Mouse (Mus musculus) lung, postnatal 0 days (tissue): ENCODE data around the gene Nbea. TPM values are rescaled to one million over a fixed set of nuclear protein-coding genes. Genes with fewer than 3 reads are reported as not detected.
A peak's percentile ranks its signal among the peaks of the same experiment; 100 is the strongest.

Experiments
- ATAC-seq: fragments of 200-750 bp; cut with Nextera tagmentation; 2 replicates; pipeline ENCODE4 v1.8.0; 2017; ENCODE audit warnings: moderate library complexity
- DNase-seq: peaks from one replicate; pipeline ENCODE4 v3.0.0-alpha.2; 2016; ENCODE audit warnings: low spot score
- H3K27ac ChIP-seq: fragments of 300-500 bp; sonication (generic); 2 replicates; pipeline ENCODE4 v1.5.1; 2014; ENCODE audit warnings: antibody characterized with exemption, mild to moderate bottlenecking, low read length, mixed read lengths
- H3K27me3 ChIP-seq: fragments of 300-500 bp; sonication (generic); replicated peaks from 2 replicates; pipeline ENCODE4 v1.6.1; 2014; ENCODE audit warnings: low read length, mixed read lengths; ENCODE audit not compliant: insufficient read depth
- H3K36me3 ChIP-seq: fragments of 300-500 bp; sonication (generic); 2 replicates; pipeline ENCODE4 v1.6.1; 2014; ENCODE audit warnings: low read length, mixed read lengths; ENCODE audit not compliant: insufficient read depth
- H3K4me1 ChIP-seq: fragments of 300-500 bp; sonication (generic); 2 replicates; pipeline ENCODE4 v1.6.1; 2014; ENCODE audit warnings: antibody characterized with exemption, low read depth, low read length, mixed read lengths; ENCODE audit not compliant: insufficient read depth
- H3K4me2 ChIP-seq: fragments of 300-500 bp; sonication (generic); replicated peaks from 2 replicates; pipeline ENCODE4 v1.6.1; 2014; ENCODE audit warnings: low read depth, mild to moderate bottlenecking, low read length, moderate library complexity, mixed read lengths
- H3K4me3 ChIP-seq: fragments of 300-500 bp; sonication (generic); 2 replicates; pipeline ENCODE4 v1.5.1; 2014; ENCODE audit warnings: low read depth, low read length
- H3K9ac ChIP-seq: fragments of 300-500 bp; sonication (generic); replicated peaks from 2 replicates; pipeline ENCODE4 v1.6.1; 2014; ENCODE audit warnings: low read depth, mild to moderate bottlenecking
- H3K9me3 ChIP-seq: fragments of 300-500 bp; sonication (generic); 2 replicates; pipeline ENCODE4 v1.6.1; 2016; ENCODE audit warnings: low read length, mixed read lengths
- CTCF ChIP-seq: IDR thresholded peaks from 2 replicates; pipeline ENCODE4 v1.5.1; 2016; ENCODE audit warnings: antibody characterized with exemption, mild to moderate bottlenecking
- EP300 ChIP-seq: IDR thresholded peaks from 2 replicates; pipeline ENCODE4 v1.6.1; 2016; ENCODE audit warnings: antibody characterized with exemption, mild to moderate bottlenecking, control low read depth
- WGBS: fragments of 180-500 bp; shearing (Covaris S2); extraction: QIAGEN DNeasy Blood & Tissue Kit; methylation state at CpG from one replicate; pipeline ENCODE4 v1.1.7; 2014; 5-methylcytosine and 5-hydroxymethylcytosine counted together
- polyA plus RNA-seq: library from polyadenylated mRNA; unstranded; fragments of >200 nt; fragmentation: Nextera tagmentation; extraction: Ambion mirVana; gene quantifications from 2 replicates; pipeline ENCODE4 v1.2.1, GENCODE M21; 2015

The Nbea gene
- polyA plus RNA-seq, 1 experiment from 2014 or later, result 6.3 TPM

DNA sequence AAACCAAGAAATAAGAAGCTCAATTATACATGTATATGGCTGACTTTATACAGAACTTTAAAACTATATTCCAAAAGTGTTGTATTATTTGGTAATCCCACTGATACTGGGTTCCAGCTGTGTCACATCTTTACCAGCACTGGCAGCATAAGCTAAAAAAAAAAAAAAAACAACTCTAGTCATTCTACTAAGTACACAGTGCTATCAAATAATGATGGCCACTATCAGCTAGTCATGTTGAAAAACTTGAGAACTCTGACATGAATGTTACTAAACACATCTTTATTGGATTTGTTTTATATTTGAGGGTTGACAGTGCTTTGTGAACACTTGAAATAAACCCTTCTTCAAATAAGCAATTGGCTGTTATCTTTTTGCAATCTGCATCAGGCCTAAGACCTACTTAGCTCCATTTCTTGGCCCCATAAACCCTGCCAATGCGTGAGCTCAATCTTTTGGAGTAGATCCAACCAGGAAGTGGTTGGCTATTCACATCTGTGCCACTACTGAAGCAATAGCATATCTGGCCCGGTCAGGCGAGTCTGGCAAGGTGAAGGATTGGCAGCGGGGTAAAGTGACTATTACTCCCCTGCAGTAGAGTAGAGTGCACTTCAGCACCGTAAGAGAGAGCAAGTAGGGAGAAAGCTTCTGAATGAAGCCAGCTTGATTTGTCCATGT, 137.7 kb downstream of the Nbea start:
- H3K4me2 ChIP-seq, result no peak overlapping the region
- TF ChIP-seq CTCF, result no peak
- no peak for TF ChIP-seq EP300
- no peaks in the 10 kb centered on the region for H3K4me1 ChIP-seq
- no peaks in the 10 kb centered on the region for H3K9me3 ChIP-seq
- no peaks in the 10 kb centered on the region for H3K27me3 ChIP-seq
- H3K36me3 ChIP-seq, result no peaks in the 10 kb centered on the region
- no peak overlapping the region for H3K27ac ChIP-seq
- DNase-seq (peak; percentile 75), ATAC-seq (peak; percentile 93)
- no peak overlapping the region for H3K9ac ChIP-seq
- 36% methylated on average over 5 of the region's 5 CpGs for whole genome bisulfite sequencing
- H3K4me3 ChIP-seq, result no peak overlapping the region

DNA sequence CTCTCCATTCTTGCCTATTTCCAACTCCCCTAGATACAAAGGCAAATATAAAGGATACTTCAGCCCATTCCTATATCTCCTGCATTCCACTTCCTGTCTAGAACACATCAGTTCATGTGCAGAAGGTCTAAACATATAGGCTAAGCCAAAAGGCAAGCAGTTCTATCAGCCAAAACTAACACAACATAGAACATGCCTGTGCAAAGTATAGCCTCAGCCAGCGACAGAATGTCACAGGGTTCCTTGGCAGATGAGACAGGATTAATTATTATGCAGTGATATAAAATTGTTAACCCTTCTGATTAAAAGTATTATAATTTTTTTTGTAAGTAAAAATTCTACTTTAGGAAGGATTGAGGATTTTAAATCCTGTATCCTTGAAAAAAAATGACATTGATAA, 140.4 kb downstream of the Nbea start:
- H3K4me1 ChIP-seq, result no peaks in the 10 kb centered on the region
- TF ChIP-seq CTCF (no peak), EP300 (no peak)
- no peak overlapping the region for H3K4me3 ChIP-seq
- ATAC-seq (no peak), DNase-seq (no peak)
- H3K4me2 ChIP-seq, result no peak overlapping the region
- 93% methylated on average over 1 of the region's 1 CpGs for WGBS
- no peak overlapping the region for H3K9ac ChIP-seq
- no peaks in the 10 kb centered on the region for H3K27me3 ChIP-seq
- H3K36me3 ChIP-seq, result no peaks in the 10 kb centered on the region
- H3K9me3 ChIP-seq, result no peaks in the 10 kb centered on the region
- H3K27ac ChIP-seq, result no peak overlapping the region

DNA sequence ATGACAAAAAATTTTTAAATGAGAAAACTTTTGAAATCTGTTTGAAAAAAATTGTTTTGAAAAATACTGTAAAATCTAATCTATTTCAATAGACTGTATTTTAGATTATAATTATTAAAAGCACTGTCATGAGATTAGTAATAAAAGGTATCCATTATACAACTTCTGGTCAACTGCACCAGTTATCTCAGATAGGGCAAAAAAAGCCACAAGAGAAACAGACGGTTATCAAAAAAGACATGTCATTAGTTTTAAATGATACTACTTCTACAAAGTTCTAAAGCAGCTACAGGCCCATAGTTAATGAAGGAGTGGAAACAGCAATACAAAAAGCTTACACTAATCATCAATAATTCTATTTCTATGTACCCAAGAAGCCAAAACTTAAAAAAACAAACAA, 144.0 kb downstream of the Nbea start:
- ATAC-seq, result no peak
- Histone ChIP-seq H3K4me2 (no peak overlapping the region), H3K36me3 (no peaks in the 10 kb centered on the region), H3K27me3 (no peaks in the 10 kb centered on the region), H3K27ac (no peak overlapping the region), H3K9me3 (no peaks in the 10 kb centered on the region), H3K4me1 (no peaks in the 10 kb centered on the region), H3K9ac (no peak overlapping the region), H3K4me3 (no peak overlapping the region)
- TF ChIP-seq EP300 (no peak), CTCF (no peak)
- 93% methylated on average over 1 of the region's 1 CpGs for WGBS
- no peak for DNase-seq

GRCm38 (mm10) chr3:56034596-56034995, 148.9 kb downstream of the Nbea start:
- no peaks in the 10 kb centered on the region for H3K9me3 ChIP-seq
- H3K27ac ChIP-seq, result no peak overlapping the region
- no peaks in the 10 kb centered on the region for H3K36me3 ChIP-seq
- no peak overlapping the region for H3K4me3 ChIP-seq
- TF ChIP-seq EP300 (no peak), CTCF (no peak)
- ATAC-seq (no peak), DNase-seq (no peak)
- no peaks in the 10 kb centered on the region for H3K27me3 ChIP-seq
- whole genome bisulfite sequencing, result 59% methylated on average over 3 of the region's 3 CpGs
- no peak overlapping the region for H3K9ac ChIP-seq
- no peaks in the 10 kb centered on the region for H3K4me1 ChIP-seq
- no peak overlapping the region for H3K4me2 ChIP-seq

DNA sequence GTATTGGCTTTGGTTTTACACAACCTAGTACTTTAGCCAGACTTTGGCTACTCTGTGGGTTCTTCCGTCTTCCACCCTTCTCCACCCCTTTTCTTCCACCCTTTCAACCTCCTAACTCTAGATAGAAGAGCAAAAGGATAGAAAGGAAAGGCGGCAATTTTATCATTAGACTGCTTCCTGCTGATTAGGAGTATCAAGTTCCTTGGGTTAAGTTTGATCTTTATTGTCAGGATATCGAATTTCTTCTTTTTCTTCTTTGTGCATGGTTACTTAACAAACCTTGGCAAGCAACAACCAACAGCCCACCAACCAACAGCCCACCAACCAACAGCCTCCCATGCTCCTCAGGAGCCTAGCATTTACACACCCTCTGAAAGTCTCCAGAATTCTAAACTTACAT, 165.0 kb downstream of the Nbea start:
- TF ChIP-seq EP300 (no peak), CTCF (no peak)
- H3K27ac ChIP-seq, result no peak overlapping the region
- no peak overlapping the region for H3K4me2 ChIP-seq
- H3K9me3 ChIP-seq, result no peaks in the 10 kb centered on the region
- H3K4me3 ChIP-seq, result no peak overlapping the region
- no peaks in the 10 kb centered on the region for H3K27me3 ChIP-seq
- no peak overlapping the region for H3K9ac ChIP-seq
- 87% methylated on average over 3 of the region's 3 CpGs for WGBS
- H3K36me3 ChIP-seq, result no peaks in the 10 kb centered on the region
- H3K4me1 ChIP-seq, result no peaks in the 10 kb centered on the region
- DNase-seq (no peak), ATAC-seq (no peak)

- Histone ChIP-seq H3K4me1 (no peaks in the 10 kb centered on the region), H3K27me3 (no peaks in the 10 kb centered on the region), H3K4me3 (no peak overlapping the region), H3K9me3 (no peaks in the 10 kb centered on the region), H3K4me2 (no peak overlapping the region), H3K9ac (no peak overlapping the region), H3K27ac (no peak overlapping the region), H3K36me3 (no peaks in the 10 kb centered on the region)
- ATAC-seq (no peak), DNase-seq (no peak)
- TF ChIP-seq EP300 (no peak), CTCF (no peak)
- WGBS, result 82% methylated on average over 3 of the region's 3 CpGs
Measured at GRCm38 (mm10) chr3:56011132-56011531, 172.4 kb downstream of the Nbea start.

- H3K36me3 ChIP-seq, result peaks cover 8% of the 10 kb centered on the region; the same call in 1 of the 2 replicates
- no peaks in the 10 kb centered on the region for H3K4me1 ChIP-seq
- H3K4me2 ChIP-seq, result no peak overlapping the region
- H3K9me3 ChIP-seq, result no peaks in the 10 kb centered on the region
- 12% methylated on average over 2 of the region's 2 CpGs for WGBS
- no peak overlapping the region for H3K9ac ChIP-seq
- H3K27ac ChIP-seq, result no peak overlapping the region
- DNase-seq (peak; percentile 70), ATAC-seq (no peak)
- no peaks in the 10 kb centered on the region for H3K27me3 ChIP-seq
- TF ChIP-seq EP300 (no peak), CTCF (peak; percentile 92)
- H3K4me3 ChIP-seq, result no peak overlapping the region
Measured at GRCm38 (mm10) chr3:56007991-56008390, 175.5 kb downstream of the Nbea start.
